Mouse (Mus musculus) C2C12 (cell line): Measurements from ENCODE around the gene Baiap2l1. TPM values are rescaled to one million over a fixed set of nuclear protein-coding genes. Genes with fewer than 3 reads are reported as not detected.
"Not testable (repeated sequence)": the region's sequence is repeated elsewhere in the genome, so short reads cannot be mapped to it uniquely, and the experiment has no call there.

ENCODE experiments used
- H3K27me3 ChIP-seq: one replicate; pipeline ENCODE4 v1.6.1; 2011; ENCODE audit not compliant: control insufficient read depth, insufficient read depth, insufficient read length
- H3K36me3 ChIP-seq: one replicate; pipeline ENCODE4 v1.6.1; 2011; ENCODE audit not compliant: control insufficient read depth, insufficient read depth
- H3K4me3 ChIP-seq: one replicate; pipeline ENCODE4 v1.5.1; 2011; ENCODE audit warnings: mild to moderate bottlenecking, control low read depth; ENCODE audit not compliant: poor library complexity, insufficient read depth, severe bottlenecking
- H3K79me2 ChIP-seq: one replicate; pipeline ENCODE4 v1.6.1; 2011; ENCODE audit not compliant: control insufficient read depth, insufficient read depth
- H3K79me3 ChIP-seq: one replicate; pipeline ENCODE4 v1.6.1; 2011; ENCODE audit warnings: low read depth, control low read depth
- H3ac ChIP-seq: one replicate; pipeline ENCODE3; 2011; ENCODE audit warnings: low read depth; ENCODE audit not compliant: control insufficient read depth, insufficient read length
- CEBPB ChIP-seq: IDR thresholded peaks from one replicate; pipeline ENCODE4 v1.6.1; 2011; ENCODE audit warnings: low read depth, mild to moderate bottlenecking, control low read depth, moderate library complexity
- CTCF ChIP-seq: IDR thresholded peaks from one replicate; pipeline ENCODE4 v1.5.1; 2011; ENCODE audit not compliant: control insufficient read depth, insufficient read depth, insufficient read length
- FOSL1 ChIP-seq: IDR thresholded peaks from one replicate; pipeline ENCODE4 v1.8.0; 2011; ENCODE audit warnings: mild to moderate bottlenecking, low read length; ENCODE audit not compliant: poor library complexity, insufficient read depth, severe bottlenecking
- MAX ChIP-seq: IDR thresholded peaks from one replicate; pipeline ENCODE4 v1.6.1; 2011; ENCODE audit warnings: mild to moderate bottlenecking, control low read depth
- MYOD1 ChIP-seq: IDR thresholded peaks from one replicate; pipeline ENCODE4 v1.6.1; 2011; ENCODE audit warnings: low read depth; ENCODE audit not compliant: control insufficient read depth, insufficient read length
- MYOG ChIP-seq: IDR thresholded peaks from one replicate; pipeline ENCODE4 v1.6.1; 2011; ENCODE audit not compliant: control insufficient read depth, insufficient read length; ENCODE audit errors: extremely low read depth
- USF1 ChIP-seq: IDR thresholded peaks from one replicate; pipeline ENCODE4 v1.6.1; 2011; ENCODE audit warnings: low read depth, mild to moderate bottlenecking, control low read depth, moderate library complexity
- polyA plus RNA-seq: library from polyadenylated mRNA; unstranded; fragments of >200 nt; fragmentation: generic; extraction: Trizol; gene quantifications from one replicate; pipeline ENCODE4 v1.2.1, GENCODE M21; 2012; ENCODE audit warnings: missing spikeins

Gene Baiap2l1
- polyA plus RNA-seq, 1 experiment, result 18.9 TPM

DNA sequence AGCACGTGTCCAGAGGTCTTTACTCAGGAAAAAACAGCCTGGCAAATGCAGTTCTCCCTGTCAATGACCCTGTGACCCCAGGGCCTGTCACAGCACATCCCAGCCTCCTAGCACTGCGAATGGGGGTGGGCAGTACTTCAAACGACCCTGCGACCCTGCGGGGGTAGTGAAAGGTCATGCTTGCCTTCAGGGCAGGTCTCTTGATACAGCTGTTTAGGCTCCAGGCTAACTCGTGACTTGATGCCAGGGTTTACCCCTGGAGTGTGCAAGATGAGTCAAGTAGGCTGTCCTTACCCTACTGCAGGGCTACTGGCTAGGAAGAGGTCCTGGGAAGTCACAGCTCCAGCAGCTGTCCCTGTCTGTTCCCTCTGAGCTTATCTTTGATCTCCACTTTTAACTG, 13.1 kb upstream of the Baiap2l1 start:
- no peaks in the 10 kb centered on the region for H3K27me3 ChIP-seq
- no peaks in the 10 kb centered on the region for H3K79me2 ChIP-seq
- no peaks in the 10 kb centered on the region for H3K36me3 ChIP-seq
- H3K4me3 ChIP-seq, result no peak overlapping the region
- peak overlapping the region; percentile 8 for H3ac ChIP-seq
- TF ChIP-seq MYOD1, result peak; percentile 99
- TF ChIP-seq MYOG, result no peak
- H3K79me3 ChIP-seq, result no peaks in the 10 kb centered on the region

DNA sequence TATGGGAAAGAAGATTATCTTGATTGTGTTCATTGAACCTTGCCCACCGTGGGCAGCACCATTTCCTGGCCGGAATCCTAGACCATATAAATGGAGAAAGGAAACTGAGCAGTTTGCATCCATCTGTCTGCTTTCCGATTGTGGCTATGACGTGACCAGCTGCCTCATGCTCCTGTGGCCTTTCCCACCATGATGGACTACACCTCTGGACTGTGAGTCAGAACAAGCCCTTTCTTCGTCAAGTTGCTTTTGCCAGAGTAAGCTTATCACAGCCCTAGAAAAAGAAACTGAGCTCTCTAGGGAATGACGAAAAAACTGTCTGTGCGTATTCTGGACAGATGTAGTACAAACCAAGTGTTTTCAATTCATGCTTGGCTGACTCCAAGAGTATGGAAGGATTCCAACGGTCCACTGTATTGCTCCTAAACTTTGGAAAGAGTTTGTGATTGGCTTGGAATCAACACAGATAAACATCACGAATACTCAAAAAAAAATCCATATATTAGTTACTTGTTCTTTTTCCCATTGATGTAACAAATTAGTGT, 10.8 kb upstream of the Baiap2l1 start:
- H3K79me2 ChIP-seq, result no peaks in the 10 kb centered on the region
- H3K36me3 ChIP-seq, result no peaks in the 10 kb centered on the region
- TF ChIP-seq CTCF, result no peak
- TF ChIP-seq MAX, result no peak
- TF ChIP-seq USF1, result no peak
- TF ChIP-seq FOSL1, result no peak
- TF ChIP-seq CEBPB, result no peak
- TF ChIP-seq MYOD1, result no peak
- no peak overlapping the region for H3ac ChIP-seq
- H3K79me3 ChIP-seq, result no peaks in the 10 kb centered on the region
- no peaks in the 10 kb centered on the region for H3K27me3 ChIP-seq
- no peak overlapping the region for H3K4me3 ChIP-seq

DNA sequence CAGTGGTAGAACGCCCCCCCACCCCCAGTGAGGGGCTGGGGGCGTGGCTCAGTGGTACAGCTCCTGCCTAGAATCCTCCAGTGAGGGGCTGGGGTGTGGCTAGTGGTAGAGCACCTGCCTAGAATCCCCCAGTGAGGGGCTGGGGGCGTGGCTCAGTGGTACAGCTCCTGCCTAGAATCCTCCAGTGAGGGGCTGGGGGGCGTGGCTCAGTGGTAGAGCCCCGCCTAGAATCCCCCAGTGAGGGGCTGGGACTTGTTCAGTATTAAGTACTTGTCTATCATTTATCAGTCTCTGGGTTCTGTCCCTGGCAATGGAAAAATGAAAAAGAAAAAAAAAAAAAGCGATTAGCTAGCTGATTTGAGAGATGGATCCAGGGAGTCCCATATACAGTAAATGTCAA, 8.6 kb upstream of the Baiap2l1 start:
- H3K4me3 ChIP-seq, H3K36me3 ChIP-seq, H3K79me2 ChIP-seq, H3ac ChIP-seq, H3K27me3 ChIP-seq, H3K79me3 ChIP-seq: not testable (repeated sequence)

DNA sequence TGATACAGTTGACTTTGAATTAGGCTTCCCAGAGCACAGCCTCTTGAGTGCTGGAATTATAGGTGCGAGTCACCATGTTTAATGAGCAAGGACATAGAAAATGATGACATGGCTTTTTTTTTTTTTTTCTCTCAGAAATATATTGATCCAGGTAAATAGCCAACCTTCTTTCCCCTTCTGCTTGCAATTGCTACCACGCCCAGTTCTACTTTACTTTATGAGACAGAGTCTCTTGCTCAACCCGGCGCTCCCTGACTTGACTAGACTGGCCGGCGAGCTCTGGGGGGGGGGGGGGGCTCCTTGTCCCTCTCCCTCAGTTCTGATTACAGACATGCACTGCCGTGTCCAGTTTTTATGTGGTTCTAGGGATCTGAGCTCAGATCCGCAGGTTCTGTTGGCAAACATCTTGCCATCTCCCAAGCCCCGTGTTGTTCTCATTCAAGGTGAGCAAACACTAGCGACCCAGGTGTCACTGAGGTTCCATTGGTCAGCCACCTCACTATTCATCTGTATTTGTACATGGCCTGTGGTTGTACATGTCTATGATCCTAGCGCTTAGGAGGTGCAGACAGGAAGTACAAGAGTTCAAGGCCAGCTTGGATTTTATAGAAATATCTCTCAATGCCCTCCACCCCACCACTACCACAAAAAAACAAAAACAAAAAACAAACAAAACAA, 6.9 kb upstream of the Baiap2l1 start:
- Histone ChIP-seq H3K4me3 (no peak overlapping the region), H3ac (no peak overlapping the region), H3K79me2 (no peaks in the 10 kb centered on the region), H3K79me3 (no peaks in the 10 kb centered on the region), H3K36me3 (no peaks in the 10 kb centered on the region), H3K27me3 (no peaks in the 10 kb centered on the region)
- TF ChIP-seq MAX (no peak), CEBPB (no peak)

DNA sequence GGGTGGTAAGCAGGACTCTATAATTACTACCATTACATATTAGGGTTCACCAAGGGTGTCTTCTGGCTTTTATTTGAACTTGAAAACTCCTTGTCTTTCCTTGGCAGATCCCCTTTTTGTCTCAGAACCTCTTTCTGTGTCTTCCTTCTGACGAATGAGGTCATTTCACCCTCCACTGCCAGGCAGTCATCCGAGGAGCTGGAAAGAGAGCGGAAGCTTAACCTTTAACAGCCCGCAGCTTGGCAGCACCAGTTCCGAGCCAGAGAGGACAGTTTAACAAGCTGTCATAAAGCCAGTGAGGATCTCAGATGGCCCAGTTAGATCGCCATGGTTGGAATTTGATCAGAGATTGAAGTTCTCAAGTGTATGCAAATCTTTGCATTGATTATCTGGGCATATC, 2.4 kb upstream of the Baiap2l1 start:
- Histone ChIP-seq H3K4me3 (no peak overlapping the region), H3K79me2 (peaks cover 24% of the 10 kb centered on the region), H3K79me3 (peaks cover 7% of the 10 kb centered on the region), H3K27me3 (no peaks in the 10 kb centered on the region), H3K36me3 (no peaks in the 10 kb centered on the region), H3ac (no peak overlapping the region)
- TF ChIP-seq MYOG, result no peak
- no peak for TF ChIP-seq CEBPB
- no peak for TF ChIP-seq CTCF
- TF ChIP-seq USF1, result no peak
- no peak for TF ChIP-seq MAX
- no peak for TF ChIP-seq MYOD1
- TF ChIP-seq FOSL1, result no peak

GRCm38 (mm10) chr5:144359886-144360285, 2.0 kb upstream of the Baiap2l1 start:
- H3K36me3 ChIP-seq, result no peaks in the 10 kb centered on the region
- TF ChIP-seq MAX, result no peak
- no peak for TF ChIP-seq FOSL1
- TF ChIP-seq MYOD1, result no peak
- H3ac ChIP-seq, result no peak overlapping the region
- peaks cover 28% of the 10 kb centered on the region for H3K79me2 ChIP-seq
- H3K27me3 ChIP-seq, result no peaks in the 10 kb centered on the region
- H3K79me3 ChIP-seq, result peaks cover 8% of the 10 kb centered on the region
- no peak overlapping the region for H3K4me3 ChIP-seq

DNA sequence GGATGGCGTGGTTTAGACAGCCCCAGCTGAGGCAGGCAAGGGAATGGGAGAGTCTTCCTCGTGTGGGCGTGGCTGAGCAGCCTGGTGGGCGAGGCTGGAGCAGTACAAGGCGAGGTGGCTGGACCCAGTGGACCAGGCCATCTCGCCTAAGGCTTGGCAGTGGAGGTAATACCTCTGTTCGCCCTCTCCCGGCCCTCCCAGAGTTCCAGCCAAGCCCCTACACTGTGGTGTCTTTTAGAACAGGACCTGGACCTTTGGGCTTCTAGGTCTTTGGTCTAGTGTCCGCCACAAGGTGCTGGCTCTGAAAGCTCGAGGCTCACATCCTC, 643 bp upstream of the Baiap2l1 start:
- H3K36me3 ChIP-seq, result no peaks in the 10 kb centered on the region
- peaks cover 13% of the 10 kb centered on the region for H3K79me3 ChIP-seq
- no peak overlapping the region for H3K4me3 ChIP-seq
- TF ChIP-seq FOSL1 (no peak), MYOG (no peak), MYOD1 (no peak), USF1 (no peak), CTCF (no peak), CEBPB (no peak), MAX (no peak)
- H3K27me3 ChIP-seq, result no peaks in the 10 kb centered on the region
- peak overlapping the region; percentile 2 for H3ac ChIP-seq
- H3K79me2 ChIP-seq, result peaks cover 38% of the 10 kb centered on the region
